Mouse (Mus musculus) adrenal gland, postnatal 4 days (tissue): ENCODE measurements around the gene Dis3l2. TPM values are rescaled to one million over a fixed set of nuclear protein-coding genes. Genes with fewer than 3 reads are reported as not detected.

Experiments
- DNase-seq, 2 experiments: peaks; one replicate each; pipeline ENCODE4 v3.0.0; 2021 to 2022; ENCODE audit warnings: low spot score in 2 of 2, mixed read lengths in 2 of 2
- total RNA-seq, 2 experiments: library from RNA; stranded (reverse); gene quantifications; 2 replicates each; pipeline ENCODE4 v1.2.3; 2021

Gene Dis3l2
- total RNA-seq, 2 experiments from 2014 or later = 25.6 to 26.0 TPM

DNA sequence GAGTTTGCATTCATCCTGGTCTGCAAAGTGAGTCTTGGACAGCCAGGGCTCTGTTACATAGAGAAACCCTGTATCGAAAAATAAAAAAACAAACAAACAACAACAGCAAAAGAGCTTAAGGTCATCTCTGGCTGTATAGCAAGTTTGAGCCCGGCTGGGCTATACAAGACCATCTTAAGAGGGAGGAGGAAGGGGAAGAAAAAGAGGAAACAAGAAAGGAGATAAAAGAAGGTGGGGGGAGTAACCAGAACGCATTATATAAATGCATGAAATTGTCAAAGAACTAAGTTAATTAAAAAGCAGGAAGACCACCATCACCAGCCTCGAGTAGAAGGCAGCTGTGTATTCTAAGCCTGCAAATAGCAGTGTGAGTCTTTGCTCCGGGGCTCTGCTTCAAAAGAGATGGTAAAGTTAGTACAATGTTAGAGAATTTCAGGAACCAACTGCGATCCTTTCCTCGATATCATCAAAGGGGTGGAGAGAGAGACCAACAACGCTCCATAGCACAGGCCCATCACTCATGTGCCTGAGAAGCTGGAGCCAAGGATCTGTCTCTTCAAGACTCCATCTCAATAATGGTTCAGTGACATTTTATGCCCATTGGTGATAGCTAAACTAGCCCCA, 355.5 kb downstream of the Dis3l2 start:
- no peak for DNase-seq

DNA sequence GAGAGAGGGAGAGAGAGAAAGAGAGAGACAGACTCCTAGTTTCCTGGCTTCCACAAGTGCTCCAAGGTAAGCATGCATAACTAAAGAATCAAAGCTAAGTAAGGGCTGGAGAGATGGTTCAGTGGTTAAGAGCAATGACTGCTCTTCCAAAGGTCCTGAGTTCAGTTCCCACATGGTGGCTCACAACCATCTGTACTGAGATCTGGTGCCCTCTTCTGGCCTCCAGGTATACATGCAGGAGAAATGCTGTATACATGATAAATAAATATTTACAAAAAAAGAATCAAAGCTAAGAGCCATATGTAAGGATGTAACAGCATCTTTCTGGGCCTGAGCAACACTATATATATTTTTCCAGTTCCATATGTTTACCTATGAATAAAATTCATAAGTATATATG, 357.3 kb downstream of the Dis3l2 start:
- no peak for DNase-seq

DNA sequence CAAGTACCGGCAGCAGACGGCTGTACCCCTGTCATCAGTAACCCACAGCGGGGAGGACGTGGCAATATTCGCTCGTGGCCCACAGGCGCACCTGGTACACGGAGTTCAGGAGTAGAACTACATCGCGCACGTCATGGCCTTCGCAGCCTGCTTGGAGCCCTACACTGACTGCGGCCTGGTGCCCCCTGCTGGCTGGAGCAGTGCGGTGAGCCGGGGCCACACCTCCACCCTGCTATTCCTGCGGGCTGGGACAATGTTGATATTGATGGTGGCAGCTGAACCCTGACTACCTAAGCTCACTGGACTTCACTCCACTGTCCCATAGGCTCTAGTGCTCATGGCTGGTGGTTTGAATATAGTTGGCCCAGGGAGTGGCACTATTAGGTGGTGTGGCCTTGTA, 367.1 kb downstream of the Dis3l2 start:
- DNase-seq = no peak

GRCm38 (mm10) chr1:87073776-87074175, 370.2 kb downstream of the Dis3l2 start:
- DNase-seq = no peak

GRCm38 (mm10) chr1:87086196-87086595, 382.6 kb downstream of the Dis3l2 start:
- no peak for DNase-seq

DNA sequence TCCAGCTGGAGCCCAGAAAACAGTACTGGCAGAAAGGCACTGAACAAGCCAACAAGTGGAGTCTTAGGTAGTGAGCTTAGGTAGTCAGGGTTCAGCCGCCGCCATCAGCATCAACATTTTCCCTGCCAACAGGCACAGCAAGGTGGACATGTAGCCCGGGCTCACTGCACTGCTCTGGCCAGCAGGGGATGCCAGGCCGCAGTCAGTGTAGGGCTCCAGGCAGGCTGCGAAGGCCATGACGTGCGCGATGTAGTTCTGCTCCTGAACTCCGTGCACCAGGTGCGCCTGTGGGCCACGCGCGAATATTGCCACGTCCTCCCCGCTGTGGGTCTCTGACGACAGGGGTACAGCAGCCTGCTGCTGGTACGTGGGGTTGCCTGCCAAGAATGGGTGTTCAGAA, 383.4 kb downstream of the Dis3l2 start:
- DNase-seq = no peak

DNA sequence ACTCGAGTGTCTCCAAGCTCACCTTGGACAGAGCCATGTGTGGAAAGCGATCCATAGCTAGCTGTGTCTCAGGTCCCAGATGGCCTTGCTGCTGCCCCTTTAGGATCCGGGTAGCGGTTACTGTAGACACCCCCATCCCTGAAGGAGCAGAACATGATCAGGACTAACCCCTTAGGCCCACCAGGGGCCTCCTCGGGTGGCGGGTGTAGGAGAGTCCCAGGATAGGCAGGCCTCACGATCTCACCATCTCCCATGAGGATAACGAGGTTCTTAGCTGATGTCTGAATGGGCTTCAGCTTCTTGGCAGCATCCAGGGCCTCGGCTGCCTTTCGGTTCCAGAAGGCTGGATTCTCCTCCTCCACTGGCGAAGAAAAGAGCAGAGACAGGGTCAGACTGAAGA, 385.6 kb downstream of the Dis3l2 start:
- DNase-seq = no peak

DNA sequence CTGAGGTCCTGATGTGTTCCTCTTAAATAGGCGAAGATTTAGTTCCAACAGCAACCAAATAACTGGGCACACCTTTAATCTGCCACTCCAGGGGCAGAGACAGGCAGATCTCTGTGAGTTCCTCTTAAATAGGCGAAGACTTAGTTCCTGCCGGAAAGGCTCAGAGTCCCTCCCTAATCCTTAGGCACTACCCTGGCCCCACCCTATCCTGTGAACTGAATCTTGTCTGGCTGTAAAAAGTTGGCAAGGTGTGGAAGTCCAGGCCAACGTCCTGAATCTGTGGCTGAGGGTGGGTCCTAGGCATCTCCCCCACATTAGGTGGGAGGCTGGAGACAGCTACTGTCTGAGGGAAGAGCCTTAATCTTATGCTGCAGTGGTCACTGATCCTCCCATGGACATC, 386.2 kb downstream of the Dis3l2 start, which contains the start of gene Alppl2:
Gene Alppl2 (minus strand): TSS at position 101 of the 400 bp plus-strand sequence.
- DNase-seq = no peak

GRCm38 (mm10) chr1:87095642-87096041, 392.0 kb downstream of the Dis3l2 start:
- DNase-seq = no peak

DNA sequence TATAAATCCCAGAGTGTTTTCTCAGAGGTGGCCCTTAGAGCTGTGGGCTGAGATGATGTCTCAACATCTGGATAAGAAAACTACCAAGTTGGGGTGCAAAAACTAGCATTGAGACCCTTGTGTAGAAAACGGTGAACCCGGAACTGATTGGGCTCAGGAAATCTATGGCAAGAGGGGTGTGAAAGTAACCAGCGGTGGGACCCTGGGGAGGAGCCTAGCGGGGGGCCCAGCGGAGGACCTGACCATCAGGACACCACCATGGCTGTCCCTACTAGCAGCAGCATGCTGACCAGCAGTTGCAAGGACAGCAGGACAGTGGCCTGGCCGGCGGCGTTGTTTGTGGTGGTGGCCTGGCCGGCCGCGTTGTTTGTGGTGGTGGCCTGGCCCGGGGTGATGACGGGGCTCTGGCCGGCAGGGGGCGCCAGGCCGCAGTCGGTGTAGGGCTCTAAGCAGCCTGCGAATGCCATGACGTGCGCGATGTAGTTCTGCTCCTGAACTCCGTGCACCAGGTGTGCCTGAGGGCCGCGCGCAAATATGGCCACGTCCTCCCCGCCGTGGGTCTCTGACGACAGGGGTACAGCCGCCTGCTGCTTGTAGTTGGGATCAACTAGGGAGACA, 394.9 kb downstream of the Dis3l2 start:
- DNase-seq = peak; percentile 55 to 64

Other genes with a start within 250 kb of the Dis3l2 start
- 1,000 to 10,000 TPM; 1,215 to 1,376 TPM for gene Ptma, start 177.1 kb upstream of the Dis3l2 start, total RNA-seq
- gene Pde6d, start 121.2 kb upstream of the Dis3l2 start, total RNA-seq = 10 to 100 TPM; 35.8 to 35.9 TPM
- gene Cops7b, start 120.9 kb upstream of the Dis3l2 start, total RNA-seq = 10 to 100 TPM; 22.2 to 24.2 TPM
- gene Nppc, start 33.2 kb upstream of the Dis3l2 start, total RNA-seq = not detected